Mouse (Mus musculus): ENCODE measurements at regions not wholly inside any gene's neighbourhood (a gene's known extent, or its start where the extent isn't known, plus 50 kb on each side); places are given as distances from the start of the nearest gene placed in this dataset.
"Not testable (repeated sequence)": the region's sequence is repeated elsewhere in the genome, so short reads cannot be mapped to it uniquely, and the experiment has no call there.

DNA sequence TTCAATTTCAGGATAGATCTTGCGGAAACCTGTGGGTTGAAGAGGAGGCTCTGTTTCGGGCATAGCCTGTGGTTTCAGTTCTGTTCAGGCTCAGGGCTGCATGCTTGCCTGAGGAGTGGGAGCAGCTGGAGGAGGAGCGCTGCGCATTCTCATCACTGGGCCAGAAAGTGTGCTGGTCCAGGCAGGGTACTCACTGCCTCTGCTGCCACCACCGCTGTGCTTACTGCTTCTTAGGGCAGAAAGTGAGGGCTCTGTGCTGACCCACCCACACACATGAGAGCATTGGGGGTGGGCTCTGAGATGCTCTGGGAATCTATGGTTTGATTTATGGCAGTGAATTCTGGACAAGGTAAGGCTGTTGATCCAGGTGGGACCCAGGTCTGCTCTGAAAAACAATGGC is 109.1 kb upstream of the Obox2 start:
- not testable (repeated sequence) for H3K4me3 ChIP-seq; DNase-seq (ENCODE audit: low spot score); H3K4me1 ChIP-seq; H3K27me3 ChIP-seq (ENCODE audit: low read depth, poor library complexity, severe bottlenecking); H3K27ac ChIP-seq (replicated peaks); H3K36me3 ChIP-seq
- WGBS: 93% methylated on average over 5 of the region's 5 CpGs
- peaks cover 57% of the 10 kb centered on the region for H3K9me3 ChIP-seq (replicated peaks)

DNA sequence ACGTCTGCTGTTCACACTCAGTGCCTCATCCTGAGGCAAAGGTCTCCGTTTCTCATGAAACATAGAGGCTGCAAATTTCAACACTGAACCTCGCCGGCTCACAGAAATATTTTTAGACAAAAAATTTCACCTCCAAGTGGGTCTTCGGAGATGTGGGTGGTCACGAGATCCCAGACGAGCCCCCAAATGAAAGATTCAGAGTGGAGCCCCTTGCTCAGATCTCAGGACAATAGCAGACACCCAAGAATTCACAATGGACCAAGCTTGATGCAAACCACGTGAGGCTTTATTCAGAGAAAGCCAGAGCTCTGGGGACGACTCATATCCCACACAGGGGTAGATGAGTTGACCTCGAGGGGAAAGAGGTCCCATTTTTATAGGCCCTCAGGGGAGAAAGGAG is 108.4 kb upstream of the Obox2 start:
- not testable (repeated sequence) for H3K27me3 ChIP-seq (ENCODE audit: low read depth, poor library complexity, severe bottlenecking); DNase-seq (ENCODE audit: low spot score); H3K27ac ChIP-seq (replicated peaks); H3K4me3 ChIP-seq; H3K4me1 ChIP-seq; H3K36me3 ChIP-seq
- WGBS: 80% methylated on average over 10 of the region's 10 CpGs
- peaks cover 57% of the 10 kb centered on the region for H3K9me3 ChIP-seq (replicated peaks)

- not testable (repeated sequence) for H3K27ac ChIP-seq (replicated peaks); H3K36me3 ChIP-seq; H3K4me3 ChIP-seq; H3K4me1 ChIP-seq; H3K27me3 ChIP-seq (ENCODE audit: low read depth, poor library complexity, severe bottlenecking); DNase-seq (ENCODE audit: low spot score)
- WGBS: 89% methylated on average over 2 of the region's 2 CpGs
- H3K9me3 ChIP-seq (replicated peaks): peaks cover 50% of the 10 kb centered on the region
These were observed 100.7 kb upstream of the Obox2 start for GRCm38 (mm10) chr7:15287798-15288197.

- H3K4me1 ChIP-seq; H3K36me3 ChIP-seq; H3K4me3 ChIP-seq; DNase-seq (ENCODE audit: low spot score); H3K27ac ChIP-seq (replicated peaks); H3K27me3 ChIP-seq (ENCODE audit: low read depth, poor library complexity, severe bottlenecking): not testable (repeated sequence)
- WGBS: 82% methylated on average over 11 of the region's 11 CpGs
- H3K9me3 ChIP-seq (replicated peaks): peaks cover 38% of the 10 kb centered on the region
These were observed 59.0 kb upstream of the Obox2 start for GRCm38 (mm10) chr7:15329511-15329910.
